Mouse (Mus musculus) embryonic fibroblast, embryonic 13.5 days (primary cell): ENCODE results near the gene Cd180.

Experiments used
- CTCF ChIP-seq: IDR thresholded peaks from 2 replicates; pipeline ENCODE4 v1.5.1; 2011; ENCODE audit warnings: mild to moderate bottlenecking, control low read depth, low read length, moderate library complexity, borderline replicate concordance; ENCODE audit not compliant: insufficient read depth
- POLR2A ChIP-seq: IDR thresholded peaks from 2 replicates; pipeline ENCODE4 v1.6.1; 2011; ENCODE audit warnings: low read depth, mild to moderate bottlenecking, control low read depth, low read length, moderate library complexity

DNA sequence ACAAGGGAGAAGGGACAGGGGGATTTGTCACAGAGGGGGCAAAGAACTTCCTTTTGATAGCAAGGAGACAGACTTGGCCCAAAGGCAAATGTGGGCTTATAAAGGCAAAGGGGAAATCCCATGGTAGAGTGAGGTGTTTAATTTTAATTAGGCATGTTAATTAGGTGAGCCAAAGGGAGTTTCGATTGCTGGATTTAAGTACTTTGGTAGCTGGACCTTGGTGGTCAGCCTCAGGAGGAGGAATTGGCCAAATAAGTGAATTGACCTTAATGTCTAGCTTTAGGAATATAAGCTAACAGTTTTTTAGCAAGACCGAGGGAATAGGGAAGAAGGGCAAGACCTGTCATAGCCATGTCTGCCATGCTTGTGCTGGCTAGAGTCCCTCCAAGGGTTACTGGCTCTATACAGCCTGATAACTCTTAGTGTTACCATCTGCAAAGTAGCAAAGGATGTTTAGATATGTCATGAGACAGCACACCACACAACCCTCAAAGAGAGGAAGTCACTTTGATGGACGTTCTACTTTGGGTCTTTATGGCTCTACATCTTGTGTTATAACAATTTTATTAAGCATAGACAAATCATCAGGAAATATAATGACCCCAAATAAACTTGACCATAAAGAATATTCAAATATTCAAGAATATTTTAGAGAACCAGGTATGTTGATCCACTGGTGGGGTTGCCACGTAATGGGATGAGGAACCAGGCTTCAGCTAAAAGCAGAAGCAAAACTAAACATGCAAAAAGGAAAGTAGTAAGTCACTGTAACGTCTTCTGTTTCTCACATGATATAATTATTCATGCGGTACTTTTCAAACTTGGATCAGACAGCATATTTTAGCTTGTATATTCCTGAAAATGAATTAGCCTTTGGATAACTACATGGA is 3.9 kb upstream of the Cd180 start:
- TF ChIP-seq CTCF (no peak), POLR2A (no peak)
